Mouse (Mus musculus) 3134 (cell line): Measurements from ENCODE around the gene Clstn2.

Experiments
- DNase-seq: peaks from one replicate; pipeline ENCODE4 v3.0.0-alpha.2; 2011; ENCODE audit warnings: low spot score; ENCODE audit not compliant: insufficient read length; ENCODE audit errors: extremely low read depth

Gene Clstn2

GRCm38 (mm10) chr9:97603729-97604128, 429.3 kb downstream of the Clstn2 start:
- DNase-seq, result no peak

- no peak for DNase-seq
Observed at GRCm38 (mm10) chr9:97602476-97602875, 430.5 kb downstream of the Clstn2 start.

GRCm38 (mm10) chr9:97599006-97599405, 434.0 kb downstream of the Clstn2 start:
- no peak for DNase-seq

- DNase-seq, result no peak
Observed at GRCm38 (mm10) chr9:97590712-97591111, 442.3 kb downstream of the Clstn2 start.

- no peak for DNase-seq
Observed at GRCm38 (mm10) chr9:97570881-97571280, 462.1 kb downstream of the Clstn2 start.

GRCm38 (mm10) chr9:97563121-97563520, 469.9 kb downstream of the Clstn2 start:
- no peak for DNase-seq

GRCm38 (mm10) chr9:97544359-97544758, 488.6 kb downstream of the Clstn2 start:
- DNase-seq, result no peak

- DNase-seq, result no peak
Observed at GRCm38 (mm10) chr9:97541419-97541818, 491.6 kb downstream of the Clstn2 start.

- no peak for DNase-seq
Observed at GRCm38 (mm10) chr9:97538075-97538779, 494.8 kb downstream of the Clstn2 start.

- no peak for DNase-seq
Observed at GRCm38 (mm10) chr9:97534196-97534595, 498.8 kb downstream of the Clstn2 start.

- DNase-seq, result no peak
Observed at GRCm38 (mm10) chr9:97533306-97533705, 499.7 kb downstream of the Clstn2 start.

- DNase-seq, result no peak
Observed at GRCm38 (mm10) chr9:97532536-97532935, 500.4 kb downstream of the Clstn2 start.

GRCm38 (mm10) chr9:97527926-97528325, 505.1 kb downstream of the Clstn2 start:
- no peak for DNase-seq

- no peak for DNase-seq
Observed at GRCm38 (mm10) chr9:97527276-97527675, 505.7 kb downstream of the Clstn2 start.

- DNase-seq, result no peak
Observed at GRCm38 (mm10) chr9:97525563-97525962, 507.4 kb downstream of the Clstn2 start.

GRCm38 (mm10) chr9:97524861-97525260, 508.1 kb downstream of the Clstn2 start:
- no peak for DNase-seq

- no peak for DNase-seq
Observed at GRCm38 (mm10) chr9:97520771-97521170, 512.2 kb downstream of the Clstn2 start.

GRCm38 (mm10) chr9:97517006-97517405, 516.0 kb downstream of the Clstn2 start:
- DNase-seq, result no peak

- no peak for DNase-seq
Observed at GRCm38 (mm10) chr9:97514639-97515038, 518.3 kb downstream of the Clstn2 start.

GRCm38 (mm10) chr9:97512282-97512850, 520.6 kb downstream of the Clstn2 start:
- DNase-seq, result no peak

GRCm38 (mm10) chr9:97501416-97501815, 531.6 kb downstream of the Clstn2 start:
- DNase-seq, result no peak

- no peak for DNase-seq
Observed at GRCm38 (mm10) chr9:97495056-97495455, 537.9 kb downstream of the Clstn2 start.
